Mouse (Mus musculus) myocyte (in vitro differentiated cells): ENCODE data around the gene Cdk5rap2.

Experiments
- CEBPB ChIP-seq: IDR thresholded peaks from 2 replicates; pipeline ENCODE4 v1.6.1; 2011; ENCODE audit warnings: mild to moderate bottlenecking, moderate library complexity; ENCODE audit not compliant: poor library complexity, insufficient read depth, severe bottlenecking
- MAX ChIP-seq: IDR thresholded peaks from one replicate; pipeline ENCODE4 v1.6.1; 2011; ENCODE audit warnings: low read depth, mild to moderate bottlenecking, control low read depth
- POLR2A ChIP-seq: IDR thresholded peaks from one replicate; pipeline ENCODE4 v1.6.1; 2011; ENCODE audit warnings: low read depth, mild to moderate bottlenecking, control low read depth, moderate library complexity; ENCODE audit not compliant: insufficient read length
- TCF12 ChIP-seq: IDR thresholded peaks from one replicate; pipeline ENCODE4 v1.6.1; 2011; ENCODE audit warnings: mild to moderate bottlenecking, control low read depth; ENCODE audit not compliant: poor library complexity, insufficient read depth, severe bottlenecking
- USF1 ChIP-seq: IDR thresholded peaks from one replicate; pipeline ENCODE4 v1.6.1; 2011; ENCODE audit warnings: low read depth, mild to moderate bottlenecking, control low read depth, moderate library complexity

DNA sequence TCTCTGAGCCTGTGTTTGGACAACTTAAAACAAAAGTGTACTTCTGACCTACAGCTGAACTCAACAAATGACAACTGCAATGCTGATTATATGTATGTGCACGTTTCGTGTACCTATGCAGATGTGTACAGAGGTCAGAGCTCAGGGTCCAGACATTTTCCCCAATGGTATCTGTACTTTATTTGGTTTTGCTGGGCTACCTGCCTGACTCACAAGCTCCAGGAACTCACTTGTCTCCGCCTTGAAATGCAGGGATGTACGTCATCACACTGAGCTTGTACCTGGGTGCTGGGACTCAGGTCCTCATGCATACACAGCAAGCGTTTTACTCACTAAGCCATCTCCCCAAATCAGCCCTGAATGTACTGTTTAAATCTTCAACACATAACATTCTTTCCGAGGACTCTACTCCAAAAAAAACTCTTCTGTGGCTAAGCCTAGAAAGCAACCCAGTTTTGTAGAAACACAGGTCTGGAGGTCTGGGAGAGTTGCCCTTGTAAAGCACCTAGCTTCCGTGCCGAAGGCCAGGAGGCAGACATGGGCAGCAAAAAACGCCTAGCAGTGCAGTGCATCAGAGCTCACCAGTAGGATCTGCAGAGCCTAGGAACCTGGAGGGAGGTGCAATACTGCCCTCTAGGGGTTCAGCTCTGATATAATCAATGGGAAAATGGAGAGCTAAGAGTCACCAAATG, 54.4 kb downstream of the Cdk5rap2 start:
- TF ChIP-seq CEBPB (no peak), POLR2A (no peak), USF1 (no peak), TCF12 (no peak), MAX (no peak)
